Mouse (Mus musculus) heart, postnatal 10 days (tissue): ENCODE results near the gene Cyb561d1. TPM values are rescaled to one million over a fixed set of nuclear protein-coding genes. Genes with fewer than 3 reads are reported as not detected.
"Not testable (repeated sequence)": the region's sequence is repeated elsewhere in the genome, so short reads cannot be mapped to it uniquely, and the experiment has no call there.

Experiments used
- DNase-seq, 2 experiments: peaks; one replicate each; pipeline ENCODE4 v3.0.0; 2021
- intact Hi-C: fragments of 180-260 bp; cut with DNase I; formaldehyde crosslinking; loops from one replicate; pipeline ENCODE4 v1.15.1; 2025
- total RNA-seq, 2 experiments: library from RNA; stranded (reverse); gene quantifications; 2 replicates each; pipeline ENCODE4 v1.2.3; 2021

The Cyb561d1 gene
- 1 to 10 TPM; 5.7 to 6.2 TPM for total RNA-seq

- DNase-seq: peak; percentile 95
- intact Hi-C loops: no loop called here
These were observed at the start of gene Cyb561d1 for GRCm38 (mm10) chr3:108200329-108201323. Gene Cyb561d1, minus strand, starts transcription at chr3:108201212.

DNA sequence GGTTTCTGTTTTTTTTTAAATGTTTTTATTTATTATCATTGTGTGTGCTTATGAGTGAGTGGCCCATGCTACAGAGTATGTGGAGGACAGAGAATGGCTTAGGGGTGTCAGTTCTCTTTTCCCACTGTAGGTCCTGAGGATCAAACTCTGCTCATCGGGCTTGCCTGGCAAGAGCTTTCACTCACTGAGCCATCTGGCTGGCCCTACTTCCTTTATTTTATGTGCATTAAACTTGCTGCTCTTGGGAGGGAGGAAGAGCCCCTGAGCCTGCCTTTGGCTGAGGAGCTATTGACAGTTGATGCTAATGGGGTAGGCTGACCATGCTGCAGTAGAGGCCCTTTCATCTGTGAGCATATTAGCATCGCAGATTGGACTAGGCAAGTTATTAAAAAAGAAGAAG, 45.8 kb upstream of the Cyb561d1 start:
- intact Hi-C loops: no loop called here
- DNase-seq: no peak

GRCm38 (mm10) chr3:108241243-108241839, 40.3 kb upstream of the Cyb561d1 start:
- intact Hi-C loops: no loop called here
- DNase-seq: no peak

- intact Hi-C loops, DNase-seq: not testable (repeated sequence)
These were observed 36.6 kb upstream of the Cyb561d1 start for GRCm38 (mm10) chr3:108237474-108238102.

- no peak for DNase-seq
- intact Hi-C loops: no loop called here
These were observed 30.6 kb upstream of the Cyb561d1 start for GRCm38 (mm10) chr3:108231646-108232045.

DNA sequence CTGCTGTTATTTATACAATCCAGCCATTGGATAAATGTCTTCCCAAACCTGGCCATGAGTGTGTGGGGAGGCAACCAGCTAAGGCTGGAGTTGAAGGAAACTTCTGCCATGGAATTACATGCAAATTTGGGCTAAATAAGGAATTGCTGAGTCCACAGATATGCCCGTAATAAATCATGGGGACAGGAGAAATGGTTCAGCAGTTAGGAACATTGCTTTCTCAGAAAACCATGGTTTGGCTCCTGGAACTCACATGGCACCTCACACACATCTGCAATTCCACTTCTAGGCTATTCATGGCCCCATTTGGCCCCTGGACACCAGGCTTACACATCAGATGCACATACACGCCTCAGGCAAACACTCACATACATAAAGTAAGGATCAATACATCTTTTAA, 26.5 kb upstream of the Cyb561d1 start:
- intact Hi-C loops: no loop called here
- no peak for DNase-seq

DNA sequence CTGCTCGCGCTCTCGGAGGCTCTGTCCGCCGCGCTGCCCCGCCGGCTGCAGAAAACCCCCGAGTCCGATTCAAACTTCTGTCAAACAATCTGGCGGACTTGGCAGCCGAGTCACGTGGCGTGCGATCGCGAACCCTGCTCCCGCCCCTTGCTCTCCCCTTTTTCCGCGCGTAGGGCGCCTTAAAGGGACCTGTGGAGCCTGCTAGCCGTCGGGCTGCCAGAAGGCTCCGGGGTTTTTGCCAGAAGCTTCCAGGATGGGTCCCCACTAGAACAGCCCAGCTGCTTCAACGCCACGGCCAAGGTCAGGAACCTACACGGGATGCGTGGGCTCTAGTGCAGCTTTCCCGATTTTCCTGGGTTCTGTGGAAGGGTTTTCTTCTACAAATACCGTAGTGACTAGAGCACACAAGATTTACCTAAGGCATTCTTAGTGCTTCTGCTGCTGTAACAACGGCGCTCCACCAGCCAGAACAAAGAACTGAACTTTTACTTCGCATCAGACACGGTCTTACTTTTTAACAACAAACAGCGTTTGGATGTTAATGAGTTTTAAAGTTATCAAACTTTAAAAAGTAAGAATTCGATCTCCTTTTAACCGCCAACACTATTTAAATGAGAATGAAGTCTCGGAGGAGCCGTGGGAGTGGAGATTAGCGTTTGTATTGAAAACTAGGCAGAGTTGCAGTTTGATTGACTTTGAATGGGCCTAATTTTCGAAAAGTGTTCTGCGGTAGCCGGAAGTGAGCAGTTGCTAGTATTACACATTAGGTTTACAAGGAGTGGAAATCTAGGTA, 25.7 kb upstream of the Cyb561d1 start, which contains the start of gene Sypl2:
Gene Sypl2 (minus strand): TSS at position 91 of the 793 bp plus-strand sequence.
- intact Hi-C loops: no loop called here
- peak; percentile 54 to 59 for DNase-seq

DNA sequence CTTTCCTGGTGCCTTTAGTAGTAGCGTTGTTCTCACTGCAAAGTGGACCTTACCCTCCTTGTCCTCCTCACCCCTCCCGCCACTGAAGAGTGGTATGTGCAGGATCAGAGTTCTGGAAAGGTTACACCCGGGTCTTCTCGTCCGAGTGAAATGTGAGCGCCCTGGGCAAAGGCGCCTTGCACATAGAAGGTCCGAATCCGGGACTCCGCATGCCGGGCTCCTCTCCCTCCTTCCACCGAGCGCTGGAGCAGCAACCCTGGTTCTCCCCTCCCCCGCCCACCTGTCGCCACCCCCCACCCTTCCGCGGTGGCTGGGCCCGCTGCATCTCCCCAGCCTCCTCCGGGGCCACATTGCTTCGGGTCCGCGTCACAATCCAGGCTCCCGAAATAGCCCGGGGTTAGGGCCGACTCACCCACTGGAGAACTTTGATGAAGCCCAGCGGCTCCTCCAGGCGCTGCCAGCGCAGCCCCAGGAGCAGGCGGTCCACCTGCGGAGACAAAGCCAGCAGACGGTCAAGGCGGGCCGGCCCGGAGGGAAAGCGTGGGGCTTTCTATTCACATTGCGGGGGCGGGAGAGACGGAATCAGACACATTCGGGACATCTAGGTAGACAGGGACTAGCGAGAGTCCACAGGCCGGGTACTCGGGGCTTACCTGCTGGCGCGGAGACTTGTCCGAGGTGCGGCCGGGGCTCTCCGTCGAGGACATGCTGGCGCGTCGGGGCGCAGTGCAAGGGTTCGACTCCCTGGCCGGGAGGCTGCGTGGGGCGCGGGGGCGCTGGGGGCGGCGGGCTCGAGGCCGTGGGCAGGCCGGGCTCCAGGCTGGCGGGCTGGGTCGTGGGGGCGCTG, 24.9 kb upstream of the Cyb561d1 start:
- no peak for DNase-seq
- intact Hi-C loops: no loop called here

DNA sequence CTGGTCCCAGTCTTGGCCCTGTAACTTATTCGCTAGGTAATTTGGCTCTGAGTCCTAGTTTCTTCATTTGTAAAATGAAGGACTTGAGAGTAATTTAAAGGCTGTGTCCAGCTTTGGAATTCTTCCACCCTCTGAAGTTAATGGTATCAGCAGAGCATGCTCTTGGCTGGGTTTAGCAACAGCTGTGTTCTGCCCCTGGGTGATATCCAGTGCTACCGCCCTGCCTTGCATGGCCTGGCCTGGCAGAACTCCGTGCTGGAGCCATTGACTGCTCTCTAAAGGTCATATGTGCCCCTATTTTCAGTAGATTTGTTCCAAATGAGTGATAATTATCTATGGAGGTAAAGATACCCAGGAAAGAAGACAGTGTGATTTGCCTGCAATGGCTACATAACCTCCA, 19.6 kb upstream of the Cyb561d1 start:
- DNase-seq: peak; percentile 36 to 46
- intact Hi-C loops: no loop called here

DNA sequence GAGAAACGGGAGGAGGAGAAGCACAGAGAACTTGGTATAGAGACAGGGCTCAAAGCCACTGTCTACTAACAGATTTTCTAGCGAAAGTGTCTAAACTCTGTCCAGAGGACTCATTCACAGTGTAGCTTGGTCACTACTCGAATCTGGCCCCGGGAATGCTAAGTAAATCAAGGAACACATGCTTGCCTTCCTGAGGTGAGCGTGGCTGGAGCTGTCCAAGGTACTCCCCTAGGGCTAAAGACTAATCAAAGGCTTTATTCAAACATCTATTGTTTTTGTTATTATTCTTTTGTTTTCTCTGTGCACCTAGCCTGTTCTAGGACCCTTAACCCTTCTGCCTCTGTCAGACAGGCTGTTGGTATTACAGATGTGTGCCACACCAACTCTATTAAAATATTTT, 13.7 kb upstream of the Cyb561d1 start:
- intact Hi-C loops: no loop called here
- DNase-seq: peak; percentile 35 to 43

DNA sequence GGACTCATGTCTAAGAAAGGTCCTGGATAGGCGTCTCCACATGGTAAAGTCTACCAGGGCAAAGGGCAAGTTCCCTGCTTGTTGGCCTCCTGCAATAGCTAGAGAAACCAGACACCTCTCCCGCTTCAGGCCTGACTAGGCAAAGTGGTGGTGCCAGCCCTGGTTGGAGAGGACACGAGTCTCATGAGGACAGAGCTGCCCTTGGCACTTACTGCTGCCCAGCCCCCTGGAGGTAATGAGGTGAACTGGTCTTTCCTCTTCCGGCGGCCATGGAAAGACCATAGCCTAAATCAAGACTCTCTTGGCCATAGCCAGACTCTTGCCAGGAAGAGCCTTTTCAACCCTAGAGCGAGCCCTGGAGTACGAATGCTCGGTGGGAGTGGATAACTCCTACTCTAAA, 11.4 kb upstream of the Cyb561d1 start:
- DNase-seq: no peak
- intact Hi-C loops: no loop called here

GRCm38 (mm10) chr3:108211845-108212244, 10.8 kb upstream of the Cyb561d1 start:
- DNase-seq: no peak
- intact Hi-C loops: loop anchor here (2.0 kb wide), 1 partner anchor 47 kb away; no protein-coding TSS in a partner anchor

DNA sequence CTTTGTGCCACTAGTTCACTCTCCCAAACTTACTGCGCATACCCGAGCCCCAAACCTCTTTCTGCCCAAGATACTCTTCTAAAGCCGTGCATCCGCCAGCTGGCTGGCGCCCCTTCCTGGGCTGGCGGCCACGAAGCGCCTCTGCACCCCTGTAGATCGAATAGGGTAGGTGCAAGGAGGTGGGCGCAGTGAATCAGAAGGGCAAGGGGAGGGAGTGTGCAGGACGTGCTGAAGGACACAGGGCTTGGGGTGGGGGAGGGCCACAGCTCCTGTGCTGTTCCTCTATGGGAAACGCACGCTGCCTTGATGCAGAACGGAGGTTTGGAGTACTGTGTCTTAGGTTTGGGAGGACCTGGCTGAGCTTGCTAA, 9.7 kb upstream of the Cyb561d1 start, which contains the start of gene Atxn7l2:
Gene Atxn7l2 (minus strand): TSS at position 164 of the 369 bp plus-strand sequence.
- no peak for DNase-seq
- intact Hi-C loops: loop anchor here (2.0 kb wide), 1 partner anchor 48 kb away; no protein-coding TSS in a partner anchor

GRCm38 (mm10) chr3:108209946-108210770, 9.1 kb upstream of the Cyb561d1 start:
- peak; percentile 94 to 95 for DNase-seq
- intact Hi-C loops: loop anchor here (2.0 kb wide), 1 partner anchor 49 kb away; no protein-coding TSS in a partner anchor

DNA sequence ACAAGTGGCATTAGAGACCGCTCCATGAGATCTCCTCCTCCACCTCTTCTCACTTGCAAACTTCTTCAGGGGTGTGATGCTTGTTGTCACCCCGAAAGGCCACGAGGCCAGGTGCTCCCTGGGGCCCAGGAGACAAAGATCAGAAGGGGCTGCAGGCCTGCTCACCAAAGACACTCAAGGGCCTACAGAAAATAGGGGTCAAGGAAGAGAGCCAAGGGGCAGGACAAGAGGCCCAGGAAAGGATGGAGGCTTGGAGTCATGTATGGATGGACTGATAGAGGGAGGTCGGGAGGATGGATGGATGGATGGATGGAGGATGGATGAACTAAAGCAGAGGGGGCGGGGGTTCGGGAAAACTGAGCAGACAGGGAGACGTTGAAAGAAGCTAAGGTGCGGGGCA, 8.5 kb upstream of the Cyb561d1 start:
- intact Hi-C loops: no loop called here
- DNase-seq: no peak

GRCm38 (mm10) chr3:108209001-108209400, 8.0 kb upstream of the Cyb561d1 start:
- intact Hi-C loops: no loop called here
- no peak for DNase-seq

DNA sequence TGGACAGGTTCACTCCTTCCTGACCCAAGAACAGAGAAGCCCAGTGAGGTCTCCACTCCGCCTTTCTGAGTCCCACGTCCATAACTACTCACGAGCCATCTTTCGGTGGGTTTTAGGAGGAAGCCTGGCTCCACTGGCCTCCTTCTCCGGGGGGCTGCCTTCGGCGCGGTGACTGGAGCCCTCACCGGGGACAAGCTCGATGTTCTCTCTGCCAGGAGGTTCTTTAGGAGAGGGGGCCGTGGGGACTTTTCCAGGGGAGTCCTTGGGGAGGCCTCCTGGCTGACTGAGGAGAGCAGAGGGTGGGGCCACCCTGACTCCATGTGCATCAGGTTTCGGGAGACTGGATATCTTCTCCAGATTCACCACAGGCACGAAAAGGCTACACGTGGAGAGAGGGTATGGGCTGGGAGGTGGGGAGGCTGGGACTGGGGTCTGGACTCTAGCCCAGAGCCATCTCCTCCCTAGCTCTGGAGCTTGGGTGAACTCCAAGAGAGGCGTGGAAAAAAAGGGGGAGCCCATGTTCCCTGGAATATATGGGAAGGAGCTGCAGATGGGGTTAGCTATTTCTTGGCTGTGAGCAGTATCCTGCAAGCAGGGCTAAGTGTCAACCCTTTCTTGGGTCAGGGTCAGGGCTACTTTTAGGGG, 5.8 kb upstream of the Cyb561d1 start:
- no peak for DNase-seq
- intact Hi-C loops: no loop called here

GRCm38 (mm10) chr3:108205601-108206000, 4.6 kb upstream of the Cyb561d1 start:
- intact Hi-C loops: no loop called here
- DNase-seq: no peak
